Mouse (Mus musculus) stomach, postnatal 0 days (tissue): Measurements from ENCODE around the gene Ltc4s. TPM values are rescaled to one million over a fixed set of nuclear protein-coding genes. Genes with fewer than 3 reads are reported as not detected.

Experiments used
- ATAC-seq: fragments of 200-750 bp; cut with Nextera tagmentation; 2 replicates; pipeline ENCODE4 v1.8.0; 2017; ENCODE audit not compliant: low FRiP score, low TSS enrichment
- DNase-seq: peaks from one replicate; pipeline ENCODE4 v3.0.0-alpha.2; 2016; ENCODE audit warnings: low spot score
- H3K27ac ChIP-seq: fragments of 300-500 bp; sonication (generic); replicated peaks from 2 replicates; pipeline ENCODE4 v1.5.1; 2014; ENCODE audit warnings: mild to moderate bottlenecking, control low read depth
- H3K27me3 ChIP-seq: fragments of 300-500 bp; sonication (generic); 2 replicates; pipeline ENCODE4 v1.6.1; 2014; ENCODE audit warnings: low read length; ENCODE audit not compliant: control insufficient read depth, insufficient read depth
- H3K36me3 ChIP-seq: fragments of 300-500 bp; sonication (generic); 2 replicates; pipeline ENCODE4 v1.6.1; 2014; ENCODE audit warnings: low read length, mixed read lengths; ENCODE audit not compliant: control insufficient read depth, insufficient read depth
- H3K4me1 ChIP-seq: fragments of 300-500 bp; sonication (generic); replicated peaks from 2 replicates; pipeline ENCODE4 v1.6.1; 2014; ENCODE audit warnings: antibody characterized with exemption; ENCODE audit not compliant: control insufficient read depth, insufficient read depth
- H3K4me2 ChIP-seq: fragments of 300-500 bp; sonication (generic); replicated peaks from 2 replicates; pipeline ENCODE4 v1.6.1; 2014; ENCODE audit warnings: low read depth, mild to moderate bottlenecking, control low read depth, moderate library complexity
- H3K4me3 ChIP-seq: fragments of 300-500 bp; sonication (generic); 2 replicates; pipeline ENCODE4 v1.5.1; 2014; ENCODE audit warnings: low read depth, low read length, control low read depth
- H3K9ac ChIP-seq: fragments of 300-500 bp; sonication (generic); 2 replicates; pipeline ENCODE4 v1.6.1; 2014; ENCODE audit warnings: mild to moderate bottlenecking, low read length, control low read depth, mixed read lengths
- H3K9me3 ChIP-seq: fragments of 300-500 bp; sonication (generic); 2 replicates; pipeline ENCODE4 v1.6.1; 2016; ENCODE audit warnings: low read length; ENCODE audit not compliant: control insufficient read depth
- CTCF ChIP-seq: IDR thresholded peaks from 2 replicates; pipeline ENCODE4 v1.5.1; 2016; ENCODE audit warnings: antibody characterized with exemption, low read depth, mild to moderate bottlenecking, moderate library complexity
- EP300 ChIP-seq: optimal IDR thresholded peaks from 2 replicates; pipeline ENCODE3; 2016; ENCODE audit warnings: antibody characterized with exemption
- WGBS: fragments of 180-500 bp; shearing (Covaris S2); extraction: QIAGEN DNeasy Blood & Tissue Kit; methylation state at CpG from one replicate; pipeline ENCODE4 v1.1.7; 2014; 5-methylcytosine and 5-hydroxymethylcytosine counted together
- polyA plus RNA-seq: library from polyadenylated mRNA; unstranded; fragments of >200 nt; fragmentation: Nextera tagmentation; extraction: Ambion mirVana; gene quantifications from 2 replicates; pipeline ENCODE4 v1.2.1, GENCODE M21; 2015

Gene Ltc4s
- polyA plus RNA-seq, 1 experiment from 2014 or later = 13.2 TPM

DNA sequence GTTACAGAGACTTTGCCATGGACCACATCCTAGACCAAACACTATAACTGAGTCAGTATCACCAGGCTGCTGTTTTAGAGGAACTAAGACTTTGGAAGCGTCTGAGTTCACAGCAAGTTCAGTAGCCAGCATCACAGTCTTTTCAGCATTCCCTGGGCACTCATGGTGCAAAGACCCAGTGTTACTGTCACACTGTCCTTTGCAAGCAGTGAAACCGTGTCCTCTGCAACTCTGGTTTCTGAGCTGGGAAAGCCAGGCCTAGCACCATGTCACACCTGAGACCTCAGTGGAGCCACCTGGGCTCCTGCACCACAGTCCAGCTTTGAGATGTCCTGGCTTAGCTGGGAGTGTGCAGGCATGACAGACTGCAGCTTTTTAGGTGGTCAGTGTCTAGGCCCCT is 39.5 kb downstream of the Ltc4s start:
- DNase-seq = no peak
- Histone ChIP-seq H3K4me1 (no peaks in the 10 kb centered on the region), H3K4me3 (no peak overlapping the region), H3K9ac (no peak overlapping the region), H3K36me3 (peaks cover 33% of the 10 kb centered on the region), H3K4me2 (no peak overlapping the region), H3K27me3 (no peaks in the 10 kb centered on the region), H3K9me3 (no peaks in the 10 kb centered on the region), H3K27ac (no peak overlapping the region)
- peak; percentile 39; the same call in 1 of the 2 replicates for ATAC-seq
- 81% methylated on average over 2 of the region's 2 CpGs for WGBS
- TF ChIP-seq EP300 (no peak), CTCF (no peak)

GRCm38 (mm10) chr11:50198219-50198846 is 40.1 kb downstream of the Ltc4s start:
- H3K4me2 ChIP-seq = no peak overlapping the region
- H3K9ac ChIP-seq = no peak overlapping the region
- TF ChIP-seq EP300 (no peak), CTCF (no peak)
- H3K27ac ChIP-seq = no peak overlapping the region
- no peak overlapping the region for H3K4me3 ChIP-seq
- H3K9me3 ChIP-seq = no peaks in the 10 kb centered on the region
- no peaks in the 10 kb centered on the region for H3K4me1 ChIP-seq
- ATAC-seq (no peak; the same call in 1 of the 2 replicates), DNase-seq (no peak)
- no peaks in the 10 kb centered on the region for H3K27me3 ChIP-seq
- WGBS = 82% methylated on average over 3 of the region's 5 CpGs
- H3K36me3 ChIP-seq = peaks cover 31% of the 10 kb centered on the region

DNA sequence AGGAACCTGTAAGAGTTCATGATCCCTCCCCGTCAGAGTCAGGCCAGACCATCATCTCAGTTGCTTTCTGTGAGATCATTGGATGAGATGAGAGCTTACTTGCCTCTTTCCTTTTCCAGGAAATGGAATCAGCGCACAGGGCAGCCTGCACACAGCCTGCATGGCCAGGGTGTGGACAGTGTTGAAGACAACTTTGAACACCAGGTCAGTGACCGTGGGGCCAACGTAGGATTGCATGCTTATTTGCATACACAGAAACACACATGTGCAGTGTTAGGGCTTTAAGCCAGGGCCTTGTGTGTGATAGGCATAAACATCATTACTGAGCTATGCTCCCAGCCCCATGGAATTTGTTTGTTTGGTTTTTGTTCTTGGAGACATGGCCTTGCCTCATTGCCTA is 40.9 kb downstream of the Ltc4s start:
- TF ChIP-seq CTCF (no peak), EP300 (no peak)
- peaks cover 25% of the 10 kb centered on the region for H3K36me3 ChIP-seq
- no peak overlapping the region for H3K9ac ChIP-seq
- no peaks in the 10 kb centered on the region for H3K27me3 ChIP-seq
- no peak overlapping the region for H3K4me2 ChIP-seq
- no peak overlapping the region for H3K4me3 ChIP-seq
- H3K4me1 ChIP-seq = no peaks in the 10 kb centered on the region
- H3K9me3 ChIP-seq = no peaks in the 10 kb centered on the region
- ATAC-seq = peak; percentile 43; the same call in 1 of the 2 replicates
- DNase-seq = no peak
- WGBS = 80% methylated on average over 4 of the region's 4 CpGs
- H3K27ac ChIP-seq = no peak overlapping the region

- ATAC-seq = no peak
Measured at GRCm38 (mm10) chr11:50194793-50195192, 43.6 kb downstream of the Ltc4s start.

GRCm38 (mm10) chr11:50194070-50194469 is 44.3 kb downstream of the Ltc4s start:
- DNase-seq = peak; percentile 51
- Histone ChIP-seq H3K4me1 (no peaks in the 10 kb centered on the region), H3K9ac (no peak overlapping the region), H3K27me3 (no peaks in the 10 kb centered on the region), H3K27ac (no peak overlapping the region), H3K9me3 (no peaks in the 10 kb centered on the region), H3K36me3 (no peaks in the 10 kb centered on the region), H3K4me2 (no peak overlapping the region), H3K4me3 (no peak overlapping the region)
- ATAC-seq = no peak
- TF ChIP-seq CTCF (peak; percentile 39), EP300 (no peak)
- WGBS = 63% methylated on average over 7 of the region's 7 CpGs

More at GRCm38 (mm10) chr11:50194793-50195192, 43.6 kb downstream of the Ltc4s start:
- H3K9ac ChIP-seq = no peak overlapping the region
- H3K36me3 ChIP-seq = peaks cover 5% of the 10 kb centered on the region
- 65% methylated on average over 4 of the region's 4 CpGs for WGBS
- H3K4me3 ChIP-seq = no peak overlapping the region
- DNase-seq = peak; percentile 23
- TF ChIP-seq CTCF (no peak), EP300 (no peak)
- no peaks in the 10 kb centered on the region for H3K27me3 ChIP-seq
- H3K4me2 ChIP-seq = no peak overlapping the region
- no peak overlapping the region for H3K27ac ChIP-seq
- H3K9me3 ChIP-seq = no peaks in the 10 kb centered on the region
- H3K4me1 ChIP-seq = no peaks in the 10 kb centered on the region

- H3K4me1 ChIP-seq = no peaks in the 10 kb centered on the region
- no peak overlapping the region for H3K4me3 ChIP-seq
- no peaks in the 10 kb centered on the region for H3K9me3 ChIP-seq
- ATAC-seq = no peak
- no peak for DNase-seq
- H3K27ac ChIP-seq = no peak overlapping the region
- no peak overlapping the region for H3K9ac ChIP-seq
- WGBS = 75% methylated on average over 3 of the region's 3 CpGs
- H3K4me2 ChIP-seq = no peak overlapping the region
- no peaks in the 10 kb centered on the region for H3K36me3 ChIP-seq
- TF ChIP-seq CTCF = no peak
- TF ChIP-seq EP300 = no peak
- H3K27me3 ChIP-seq = no peaks in the 10 kb centered on the region
Measured at GRCm38 (mm10) chr11:50192278-50192677, 46.1 kb downstream of the Ltc4s start.
